24 mouse cellular contexts compared by ENCODE assay signal in genomic region chr4:62557436-62557835, GRCm38 (mm10). TPM values are rescaled to one million over a fixed set of nuclear protein-coding genes. Genes with fewer than 3 reads are reported as not detected.
DNase-seq lines count a peak whose midpoint lies in the region; ATAC-seq and TF ChIP-seq lines count a peak whose summit lies in the region.
"Had no signal": no experiment of that assay in that cellular context is flagged by ENCODE, and none has a peak within 500 bp of the region (broad histone marks: within the 10 kb centered on the region; RNA-seq: fewer than 3 reads in every experiment).

No protein-coding gene starts in this region.

- H3K27me3 ChIP-seq in heart, postnatal 0 days (ENCODE audit: control insufficient read depth, insufficient read depth, low read length) = peaks cover 2% of the 10 kb centered on the region
- H3K27me3 ChIP-seq: midbrain, embryonic 13.5 days; neural tube, embryonic 13.5 days; Patski; stomach, embryonic 15.5 days had no signal

- ATAC-seq in frontal cortex, adult (ENCODE audit: low TSS enrichment) = peak; percentile 86
- ATAC-seq in heart, postnatal 0 days (ENCODE audit: insufficient read depth, low read depth) = 0 out of 2 replicates have a peak, but pooled peaks have one; percentile 28
- peak; percentile 18 for ATAC-seq in CD4-positive, CD25-positive, alpha-beta regulatory T cell, adult 4 months
- ATAC-seq: hindbrain, postnatal 0 days; midbrain, embryonic 13.5 days; Patski had no signal

- no peaks in the 10 kb centered on the region for H3K9me3 ChIP-seq in heart, postnatal 0 days (replicated peaks; ENCODE audit: control insufficient read depth, low read length)
- H3K9me3 ChIP-seq: limb, embryonic 13.5 days; liver, embryonic 15.5 days; midbrain, embryonic 13.5 days; neural tube, embryonic 13.5 days; stomach, embryonic 15.5 days had no signal

- intact Hi-C loops in heart, postnatal 25 days (cut with DNase I) = no loop called here

- no peak overlapping the region for H3K4me2 ChIP-seq in heart, postnatal 0 days (ENCODE audit: low read depth, low read length)
- H3K4me2 ChIP-seq: limb, embryonic 13.5 days; liver, embryonic 15.5 days; midbrain, embryonic 13.5 days; neural tube, embryonic 13.5 days; stomach, embryonic 15.5 days had no signal

- 22% methylated on average over 3 of the region's 3 CpGs for WGBS in heart, postnatal 0 days

- H3K4me3 ChIP-seq in heart, postnatal 0 days (ENCODE audit: low read depth, low read length) = no peak overlapping the region
- H3K4me3 ChIP-seq: gastrocnemius, adult 2 months; limb, embryonic 13.5 days; liver, embryonic 15.5 days; midbrain, embryonic 13.5 days; neural tube, embryonic 13.5 days; stomach, embryonic 15.5 days had no signal

- peaks cover 6% of the 10 kb centered on the region for H3K4me1 ChIP-seq in heart, postnatal 0 days (ENCODE audit: control insufficient read depth, insufficient read depth)
- H3K4me1 ChIP-seq: liver, embryonic 15.5 days; stomach, embryonic 15.5 days had no signal

- no peaks in the 10 kb centered on the region for H3K36me3 ChIP-seq in heart, postnatal 0 days (replicated peaks; ENCODE audit: control insufficient read depth, insufficient read depth, low read length)
- H3K36me3 ChIP-seq: limb, embryonic 13.5 days; liver, embryonic 15.5 days; midbrain, embryonic 13.5 days; neural tube, embryonic 13.5 days; stomach, embryonic 15.5 days had no signal

- no peak overlapping the region for H3K27ac ChIP-seq in heart, postnatal 0 days (ENCODE audit: low read depth)
- H3K27ac ChIP-seq: gastrocnemius, adult 2 months; hindbrain, postnatal 0 days; limb, embryonic 13.5 days; liver, embryonic 15.5 days; midbrain, embryonic 13.5 days; neural tube, embryonic 13.5 days; stomach, embryonic 15.5 days had no signal

- TF ChIP-seq EP300 in heart, postnatal 0 days (IDR thresholded peaks at IDR 0.05; ENCODE audit: low read depth) = no peak

- TF ChIP-seq CTCF in heart, postnatal 0 days (IDR thresholded peaks at IDR 0.05; ENCODE audit: low read depth) = no peak

- DNase-seq in frontal cortex, postnatal 36 days (ENCODE audit: low spot score in 2 of 2) = no peak
- DNase-seq in heart, postnatal 0 days (ENCODE audit: low spot score) = peak; percentile 77
- DNase-seq in heart, postnatal 25 days (ENCODE audit: low spot score) = no peak
- peak; percentile 13 for DNase-seq in fibroblast of lung, adult 2 months (ENCODE audit: low read depth)
- DNase-seq in spleen, postnatal 36 days (ENCODE audit: low spot score in 2 of 2) = no peak
- no peak for DNase-seq in adrenal gland, adult 2 months
- DNase-seq: adrenal gland, postnatal 14 days; cerebellum, adult 11-12 months; cerebellum, postnatal 25 days; embryo, embryonic 11 days; gastrocnemius, adult 2 months; lung, postnatal 10 days; right cerebral cortex, postnatal 14 days; spleen, adult 18-20 months had no signal

- H3K9ac ChIP-seq in heart, postnatal 0 days (replicated peaks; ENCODE audit: low read depth, low read length) = no peak overlapping the region
- H3K9ac ChIP-seq: limb, embryonic 13.5 days; liver, embryonic 15.5 days; midbrain, embryonic 13.5 days; neural tube, embryonic 13.5 days; stomach, embryonic 15.5 days had no signal

RNA-seq across cellular contexts. Expression of gene Rgs3, which starts 2.2 kb away (rescaled TPM):
- 66.0 and 114 TPM in 2 replicates for total RNA-seq in heart, postnatal 0 days (2014; rRNA removed; ENCODE audit: low replicate concordance)
- 52.1 and 52.5 TPM in 2 replicates for polyA plus RNA-seq in heart, postnatal 0 days (2015; fragmentation: Nextera tagmentation; extraction: Ambion mirVana)
- total RNA-seq in heart, postnatal 25 days (2021) = 10 to 100 TPM; 27.9 to 31.2 TPM
- polyA plus RNA-seq in CD4-positive, CD25-positive, alpha-beta regulatory T cell, adult 4 months (2017; shearing (Covaris generic)) = 10 to 100 TPM; 50.0 to 66.9 TPM
- total RNA-seq in adrenal gland, adult 2 months (2021) = 10 to 100 TPM; 28.2 to 39.5 TPM
- polyA plus RNA-seq in adrenal gland, adult 2 months (2012; rRNA removed) = 31.5 and 35.7 TPM in 2 replicates

RNA-seq across cellular contexts. Expression of gene 4933430I17Rik, which starts 32.3 kb away (rescaled TPM):
- total RNA-seq in heart, postnatal 0 days (2014; rRNA removed; ENCODE audit: low replicate concordance) = not detected in 2 replicates
- 0.16 and 0.25 TPM in 2 replicates for polyA plus RNA-seq in heart, postnatal 0 days (2015; fragmentation: Nextera tagmentation; extraction: Ambion mirVana)
- under 1 TPM; 0.18 to 0.22 TPM for total RNA-seq in heart, postnatal 25 days (2021)
- polyA plus RNA-seq in CD4-positive, CD25-positive, alpha-beta regulatory T cell, adult 4 months (2017; shearing (Covaris generic)) = not detected
- under 1 TPM; 0.14 to 0.31 TPM for total RNA-seq in adrenal gland, adult 2 months (2021)
- polyA plus RNA-seq in adrenal gland, adult 2 months (2012; rRNA removed) = 0.06 TPM in 1 of 2 replicates, not detected in the other
- total RNA-seq: hematopoietic stem cell, adult 5-6 weeks; hindbrain, postnatal 0 days had no signal

RNA-seq across cellular contexts. Expression of gene Pole3, which starts 32.6 kb away (rescaled TPM):
- total RNA-seq in heart, postnatal 0 days (2014; rRNA removed; ENCODE audit: low replicate concordance) = 14.0 and 21.9 TPM in 2 replicates
- 29.1 and 31.4 TPM in 2 replicates for polyA plus RNA-seq in heart, postnatal 0 days (2015; fragmentation: Nextera tagmentation; extraction: Ambion mirVana)
- total RNA-seq in heart, postnatal 25 days (2021) = 10 to 100 TPM; 17.3 to 18.4 TPM
- 10 to 100 TPM; 27.5 to 27.7 TPM for polyA plus RNA-seq in CD4-positive, CD25-positive, alpha-beta regulatory T cell, adult 4 months (2017; shearing (Covaris generic))
- total RNA-seq in adrenal gland, adult 2 months (2021) = 10 to 100 TPM; 48.4 to 50.5 TPM
- polyA plus RNA-seq in adrenal gland, adult 2 months (2012; rRNA removed) = 11.7 and 13.8 TPM in 2 replicates

RNA-seq across cellular contexts. Expression of gene Alad, which starts 37.7 kb away (rescaled TPM):
- 61.1 and 82.4 TPM in 2 replicates for total RNA-seq in heart, postnatal 0 days (2014; rRNA removed; ENCODE audit: low replicate concordance)
- 62.1 and 65.7 TPM in 2 replicates for polyA plus RNA-seq in heart, postnatal 0 days (2015; fragmentation: Nextera tagmentation; extraction: Ambion mirVana)
- total RNA-seq in heart, postnatal 25 days (2021) = 10 to 100 TPM; 60.2 to 63.3 TPM
- polyA plus RNA-seq in CD4-positive, CD25-positive, alpha-beta regulatory T cell, adult 4 months (2017; shearing (Covaris generic)) = 10 to 100 TPM; 57.8 to 78.7 TPM
- total RNA-seq in adrenal gland, adult 2 months (2021) = 100 to 1,000 TPM; 102 to 118 TPM
- polyA plus RNA-seq in adrenal gland, adult 2 months (2012; rRNA removed) = 313 and 413 TPM in 2 replicates

RNA-seq across cellular contexts. Expression of gene Hdhd3, which starts 54.2 kb away (rescaled TPM):
- 2.0 and 17.8 TPM in 2 replicates for total RNA-seq in heart, postnatal 0 days (2014; rRNA removed; ENCODE audit: low replicate concordance)
- polyA plus RNA-seq in heart, postnatal 0 days (2015; fragmentation: Nextera tagmentation; extraction: Ambion mirVana) = 9.2 and 9.7 TPM in 2 replicates
- 1 to 10 TPM; 6.0 to 6.5 TPM for total RNA-seq in heart, postnatal 25 days (2021)
- 1 to 10 TPM in 1 of 2 experiments, under 1 TPM in 1; 0.81 to 1.3 TPM for polyA plus RNA-seq in CD4-positive, CD25-positive, alpha-beta regulatory T cell, adult 4 months (2017; shearing (Covaris generic))
- total RNA-seq in adrenal gland, adult 2 months (2021) = 10 to 100 TPM in 1 of 2 experiments, 1 to 10 TPM in 1; 9.2 to 26.1 TPM
- 16.8 and 20.1 TPM in 2 replicates for polyA plus RNA-seq in adrenal gland, adult 2 months (2012; rRNA removed)

Comparison
In these comparisons a context has a peak if more than half of its experiments do, and no peak if none do; other contexts are left out.
1. DNase-seq: peak in heart, postnatal 0 days (single experiment) and fibroblast of lung, adult 2 months (single experiment); none in frontal cortex, postnatal 36 days (0 of 2), heart, postnatal 25 days (single experiment), spleen, postnatal 36 days (0 of 2) and adrenal gland, adult 2 months (single experiment).
2. ATAC-seq: peak in every context shown above with its lines; median percentile 86 in frontal cortex, adult; 28 in heart, postnatal 0 days; 18 in CD4-positive, CD25-positive, alpha-beta regulatory T cell, adult 4 months.